Mouse (Mus musculus) right cerebral cortex, postnatal 25 days (tissue): ENCODE measurements around the gene Rufy3.
A peak's percentile ranks its signal among the peaks of the same experiment; 100 is the strongest.

Experiments used
- DNase-seq: peaks from one replicate; pipeline ENCODE4 v3.0.0; 2022

The Rufy3 gene

GRCm38 (mm10) chr5:88575506-88576338 is 10.9 kb downstream of the Rufy3 start:
- DNase-seq, result no peak

GRCm38 (mm10) chr5:88580681-88581080 is 15.8 kb downstream of the Rufy3 start:
- DNase-seq, result no peak

- no peak for DNase-seq
Observed at GRCm38 (mm10) chr5:88581343-88581742, 16.5 kb downstream of the Rufy3 start.

- peak; percentile 86 for DNase-seq
Observed at GRCm38 (mm10) chr5:88583271-88584031, 18.6 kb downstream of the Rufy3 start.

- DNase-seq, result peak; percentile 20
Observed at GRCm38 (mm10) chr5:88584061-88584460, 19.2 kb downstream of the Rufy3 start.

GRCm38 (mm10) chr5:88586407-88587174 is 21.8 kb downstream of the Rufy3 start:
- DNase-seq, result peak; percentile 29

GRCm38 (mm10) chr5:88587211-88587934 is 22.5 kb downstream of the Rufy3 start:
- DNase-seq, result no peak

- no peak for DNase-seq
Observed at GRCm38 (mm10) chr5:88588481-88588880, 23.6 kb downstream of the Rufy3 start.

- no peak for DNase-seq
Observed at GRCm38 (mm10) chr5:88593421-88594172, 28.8 kb downstream of the Rufy3 start.

- DNase-seq, result no peak
Observed at GRCm38 (mm10) chr5:88594173-88594569, 29.3 kb downstream of the Rufy3 start.

GRCm38 (mm10) chr5:88595537-88596455 is 31.0 kb downstream of the Rufy3 start:
- no peak for DNase-seq

- no peak for DNase-seq
Observed at GRCm38 (mm10) chr5:88598961-88599360, 34.1 kb downstream of the Rufy3 start.

GRCm38 (mm10) chr5:88602030-88602429 is 37.2 kb downstream of the Rufy3 start:
- DNase-seq, result no peak

GRCm38 (mm10) chr5:88602713-88603112 is 37.9 kb downstream of the Rufy3 start:
- DNase-seq, result no peak

GRCm38 (mm10) chr5:88604046-88604445 is 39.2 kb downstream of the Rufy3 start:
- no peak for DNase-seq

GRCm38 (mm10) chr5:88604641-88605358 is 40.0 kb downstream of the Rufy3 start:
- no peak for DNase-seq

GRCm38 (mm10) chr5:88614129-88614528 is 49.3 kb downstream of the Rufy3 start:
- DNase-seq, result peak; percentile 55

- DNase-seq, result no peak
Observed at GRCm38 (mm10) chr5:88616988-88617387, 52.1 kb downstream of the Rufy3 start.

- DNase-seq, result no peak
Observed at GRCm38 (mm10) chr5:88627545-88627944, 62.7 kb downstream of the Rufy3 start.

GRCm38 (mm10) chr5:88629125-88629524 is 64.3 kb downstream of the Rufy3 start:
- no peak for DNase-seq
